Mouse (Mus musculus): Measurements from ENCODE around the gene Dars.
"Not testable (repeated sequence)": the region's sequence is repeated elsewhere in the genome, so short reads cannot be mapped to it uniquely, and the experiment has no call there.

Dars gene

DNA sequence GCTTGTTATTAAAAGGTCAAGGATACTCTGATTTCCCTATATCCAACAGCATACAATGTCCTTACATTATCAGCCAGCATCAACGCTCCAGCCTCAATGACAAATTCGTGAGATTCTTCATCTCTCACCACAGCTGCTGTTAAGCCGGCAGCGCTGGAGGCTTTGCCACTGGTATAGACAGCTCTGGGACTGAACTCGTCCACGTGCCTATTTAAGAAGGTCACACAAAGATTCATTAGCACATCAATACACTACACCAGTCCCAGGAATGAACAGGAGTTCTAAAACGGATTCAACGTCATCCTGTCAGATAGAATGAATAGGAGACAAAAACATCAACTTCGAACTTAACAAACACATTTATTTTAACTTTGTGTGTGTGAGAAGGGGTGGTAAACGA is 72.9 kb downstream of the Dars start:
- no peak for DNase-seq (ENCODE audit: low spot score in 2 of 2)

DNA sequence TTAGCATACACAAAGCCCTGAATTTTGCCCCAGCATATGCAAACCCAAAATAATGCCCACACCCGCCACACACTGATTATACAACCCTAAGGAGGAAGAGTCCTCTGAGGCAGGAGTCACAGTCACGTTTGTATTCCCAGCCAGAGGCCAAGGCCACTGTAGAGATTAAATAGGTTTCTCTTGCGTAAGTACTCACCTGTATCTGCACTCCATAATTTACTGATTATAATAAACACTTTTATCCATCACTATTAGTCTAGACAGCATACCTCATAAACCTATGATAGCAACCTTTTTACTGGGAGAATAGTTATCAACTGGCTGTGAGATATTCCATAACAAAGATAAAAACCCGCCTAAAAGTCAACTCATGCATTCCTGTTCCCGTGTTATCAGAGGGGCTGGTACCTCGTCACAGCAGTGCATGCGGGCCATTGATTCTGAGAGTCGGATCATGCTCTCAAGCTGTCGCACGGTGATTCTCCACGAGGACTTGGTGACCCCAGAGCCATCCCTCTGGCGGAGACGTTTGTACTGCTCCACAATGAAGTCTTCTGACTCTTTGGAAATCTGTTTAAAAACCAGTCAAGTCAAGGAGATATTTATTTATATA is 79.4 kb downstream of the Dars start:
- no peak for DNase-seq (ENCODE audit: low spot score in 2 of 2)

DNA sequence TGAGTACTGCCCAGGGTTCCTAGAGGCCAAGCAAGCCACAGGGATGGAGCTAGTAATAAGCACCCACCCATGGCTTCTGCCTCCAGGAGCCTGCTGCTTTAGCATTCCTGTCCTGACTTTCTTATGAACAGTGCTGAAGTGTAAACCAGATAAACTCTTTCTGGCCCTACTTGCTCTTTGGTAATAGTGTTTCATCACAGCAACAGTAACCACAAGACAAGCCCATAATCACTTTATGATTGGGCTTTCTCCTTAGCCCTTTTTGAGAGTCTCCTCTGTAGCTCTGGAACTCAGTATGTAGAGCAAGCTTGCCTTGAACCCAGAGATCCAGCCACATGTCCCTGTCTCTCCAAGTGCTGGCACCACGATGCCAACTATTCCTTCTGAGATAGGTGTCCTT is 86.9 kb downstream of the Dars start:
- no peak for DNase-seq (ENCODE audit: low spot score in 2 of 2)

DNA sequence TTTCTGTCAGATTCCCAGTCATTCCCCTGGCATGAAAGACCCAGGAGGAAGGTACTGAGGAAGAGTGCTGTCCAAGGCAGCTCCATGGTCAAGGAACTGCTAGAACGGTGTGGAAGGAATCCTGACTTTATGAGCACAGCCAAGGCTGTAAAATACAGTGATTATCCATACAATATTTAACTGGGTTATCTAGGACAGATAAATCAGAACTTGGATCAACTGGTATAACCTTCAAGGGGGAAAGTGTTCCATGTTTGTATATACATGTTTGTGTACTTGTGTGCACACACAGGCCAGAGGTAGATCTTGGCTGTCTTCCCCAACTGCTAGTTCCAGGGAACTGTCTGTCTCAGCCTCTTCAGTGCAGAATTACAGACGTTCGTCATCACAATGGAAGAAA is 89.0 kb downstream of the Dars start, which contains the start of gene Lct:
Gene Lct (minus strand): TSS at position 101 of the 400 bp plus-strand sequence.
- DNase-seq (ENCODE audit: low spot score in 2 of 2): no peak

DNA sequence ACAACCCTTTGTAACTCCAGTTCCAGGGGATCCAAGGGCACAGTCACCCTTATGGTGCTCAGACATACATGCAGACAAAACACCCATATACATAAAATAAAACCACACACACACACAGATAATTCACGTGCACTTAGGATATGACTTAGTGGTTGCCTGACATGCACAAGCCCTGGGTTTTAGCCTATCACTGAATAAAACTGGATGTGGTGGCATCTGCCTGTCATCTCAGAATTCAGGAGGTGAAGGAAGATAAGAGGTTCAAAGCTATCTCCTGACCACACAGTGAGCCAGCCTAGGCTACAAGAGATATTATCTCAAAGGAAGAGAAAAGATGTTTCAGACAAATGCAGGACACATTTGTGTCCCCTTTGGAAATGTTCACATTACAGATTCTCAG is 90.0 kb downstream of the Dars start:
- no peak for DNase-seq (ENCODE audit: low spot score in 2 of 2)

DNA sequence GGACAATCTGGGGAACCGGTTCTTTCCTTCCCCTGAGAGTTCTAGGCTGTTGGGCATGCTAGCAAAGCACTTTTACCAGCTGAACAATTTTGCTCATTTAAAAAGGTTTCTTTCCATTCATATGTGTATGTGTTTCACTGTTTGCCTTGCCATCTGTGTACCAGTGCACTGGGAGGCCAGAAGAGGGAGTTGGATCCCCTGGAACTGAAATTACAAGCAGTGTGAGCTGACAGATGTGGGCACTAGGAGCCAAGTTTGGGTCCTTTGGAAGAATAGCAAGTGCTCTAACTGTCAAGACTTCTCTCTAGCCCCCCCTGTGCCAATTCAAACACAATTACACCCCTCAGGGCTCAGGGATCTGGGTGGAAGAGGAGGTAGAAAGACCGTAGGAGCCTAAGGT is 92.4 kb downstream of the Dars start:
- no peak for DNase-seq (ENCODE audit: low spot score in 2 of 2)

DNA sequence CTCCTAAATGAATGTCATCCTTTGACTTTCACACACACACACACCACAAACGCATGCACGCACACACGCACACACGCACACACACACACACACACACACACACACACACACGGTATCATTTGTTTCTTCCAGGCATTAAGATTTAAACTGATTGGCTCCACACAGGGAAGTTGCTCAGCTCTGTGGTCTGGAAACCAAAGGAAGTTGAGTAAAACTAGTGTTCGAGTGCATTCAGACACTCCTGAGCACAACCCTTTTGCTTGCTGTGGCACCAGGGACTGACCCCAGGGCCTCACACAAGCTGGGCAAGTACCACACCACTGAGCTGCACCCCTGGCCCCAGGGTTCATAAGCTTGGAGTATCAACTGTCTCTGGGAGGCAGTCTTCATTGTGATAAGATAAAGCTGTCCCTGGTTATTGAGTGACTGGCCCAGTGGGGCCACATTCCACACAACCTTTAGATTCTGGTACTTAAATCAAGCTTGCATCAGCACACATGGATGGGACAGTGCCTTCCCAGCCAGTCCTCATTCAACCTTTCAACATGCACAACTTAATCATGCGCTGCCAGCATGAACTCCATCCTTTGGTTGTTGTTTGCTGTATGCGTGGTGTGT is 94.0 kb downstream of the Dars start:
- no peak for DNase-seq (ENCODE audit: low spot score in 2 of 2)

DNA sequence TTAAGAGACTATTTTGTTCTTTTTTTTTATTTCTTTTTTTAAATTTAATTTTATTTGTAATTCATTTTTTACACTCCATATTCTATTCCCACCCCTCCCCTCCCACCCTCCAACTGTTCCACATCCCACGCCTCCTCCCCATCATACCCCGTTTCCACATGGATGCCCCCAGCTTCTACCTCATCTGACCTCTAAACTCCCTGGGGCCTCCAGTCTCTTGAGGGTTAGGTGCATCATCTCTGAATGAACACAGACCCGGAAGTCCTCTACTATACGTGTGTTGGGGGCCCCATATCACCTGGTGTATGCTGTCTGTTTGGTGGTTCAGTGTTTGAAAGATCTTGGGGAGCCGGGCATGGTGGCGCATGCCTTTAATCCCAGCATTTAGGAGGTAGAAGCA is 97.9 kb downstream of the Dars start:
- DNase-seq (ENCODE audit: low spot score in 2 of 2): not testable (repeated sequence)

DNA sequence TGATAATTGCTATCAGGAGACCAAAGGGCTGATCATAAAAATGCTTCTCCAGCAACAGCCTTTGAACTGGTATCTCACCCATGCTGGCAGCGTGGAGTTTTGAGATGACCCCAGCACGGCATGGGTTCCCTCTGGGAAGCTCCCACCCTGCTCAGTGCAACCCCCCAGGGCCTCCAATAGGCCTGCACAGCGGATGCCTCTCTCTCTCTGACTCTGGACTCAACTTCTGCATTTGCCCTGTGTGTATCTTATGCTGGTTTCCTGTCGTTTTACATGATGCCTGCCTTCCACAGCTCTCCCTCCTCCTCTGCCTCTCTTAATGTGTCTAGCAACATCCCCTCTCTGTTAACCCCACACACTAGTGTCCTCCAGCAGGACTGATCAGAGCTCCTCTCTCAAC is 102.5 kb downstream of the Dars start:
- DNase-seq (ENCODE audit: low spot score in 2 of 2): no peak
